Mouse (Mus musculus) adrenal gland, adult (tissue): ENCODE results near the gene Tlr13.

ENCODE experiments used
- DNase-seq, 2 experiments: peaks; one replicate each; pipeline ENCODE4 v3.0.0; 2022 to 2023; ENCODE audit warnings: low spot score in 1 of 2; ENCODE audit not compliant: inconsistent age in 2 of 2

Tlr13 gene

DNA sequence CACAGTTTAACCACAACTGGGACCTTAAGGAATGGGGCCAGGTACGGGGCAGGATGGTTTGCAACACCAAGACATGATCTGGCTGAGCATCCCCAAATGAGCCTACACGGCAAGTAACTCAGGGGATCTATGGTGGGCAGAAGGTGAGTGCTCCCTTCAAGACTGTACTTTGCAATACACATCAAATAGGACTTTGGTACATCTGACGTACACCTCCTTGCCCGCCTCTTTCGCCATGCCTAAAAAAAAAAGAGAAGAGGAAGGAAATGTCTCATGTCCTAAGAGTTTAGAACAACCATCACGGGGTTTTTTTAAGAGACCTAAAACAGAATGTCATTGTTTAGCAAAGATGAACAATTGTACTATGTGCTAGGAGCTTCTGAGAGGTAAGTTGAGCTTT lies at the start of gene Tlr13:
Gene Tlr13 (plus strand): TSS at position 269 of the 400 bp plus-strand sequence.
- no peak for DNase-seq

DNA sequence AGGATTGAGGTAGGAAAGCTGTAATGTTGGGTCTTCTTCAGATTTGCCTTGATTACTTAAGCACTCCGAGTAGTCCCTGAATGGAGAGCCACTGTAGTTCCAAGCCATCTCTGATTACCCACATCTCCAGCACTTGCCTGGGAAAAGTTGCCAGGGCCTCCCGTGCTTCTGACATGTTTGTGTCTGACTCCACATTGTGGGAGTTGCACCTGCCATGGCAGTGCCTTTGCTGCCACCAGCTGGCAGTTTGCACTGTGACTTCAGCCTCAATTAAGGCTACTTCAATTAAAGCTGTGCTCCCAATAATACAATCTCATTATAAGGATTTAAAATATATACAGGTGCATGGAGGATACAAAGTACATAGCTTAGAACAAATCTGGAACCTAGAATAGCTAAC lies 37.5 kb upstream of the Tlr13 start:
- DNase-seq, result peak; percentile 33 to 66

DNA sequence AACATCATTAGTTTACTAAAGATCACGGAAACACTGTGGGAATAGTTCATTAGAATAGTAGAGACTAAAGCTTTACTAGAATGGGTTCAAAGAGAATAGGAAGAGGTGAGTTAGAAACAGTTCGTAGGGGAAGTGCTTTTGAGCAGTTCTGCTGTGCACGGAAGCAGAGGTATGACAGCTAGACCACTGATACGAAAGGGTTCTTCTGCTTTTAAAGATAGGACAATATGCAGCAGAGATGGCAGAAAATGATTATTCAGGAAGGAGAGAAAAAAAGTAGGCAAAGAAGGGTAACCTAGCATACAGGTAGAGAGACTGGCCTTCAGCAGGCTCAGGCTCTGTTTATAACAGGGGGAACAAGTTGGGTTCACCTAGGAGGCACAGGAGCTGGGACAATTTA lies 29.1 kb upstream of the Tlr13 start:
- no peak for DNase-seq

DNA sequence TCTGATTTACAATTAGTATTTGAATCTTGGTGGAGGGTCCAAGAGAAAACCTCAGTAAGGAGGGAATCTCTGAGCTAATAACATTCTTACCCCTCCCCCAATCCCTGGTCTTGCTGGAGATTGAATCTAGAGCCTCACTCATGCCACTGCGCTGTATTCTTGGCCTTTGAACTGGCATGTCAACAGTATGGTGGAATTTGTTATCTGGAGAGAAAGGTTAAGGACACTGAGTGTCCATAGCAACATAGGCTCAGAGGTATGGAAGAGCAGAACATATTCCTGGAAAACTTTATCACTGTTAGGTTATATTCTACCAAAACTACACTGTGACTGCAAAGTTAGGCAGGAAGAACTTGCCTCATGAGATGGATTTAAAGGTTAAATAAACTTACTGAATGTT lies 28.3 kb upstream of the Tlr13 start:
- peak in 1 of 2 experiments; percentile 42 for DNase-seq

DNA sequence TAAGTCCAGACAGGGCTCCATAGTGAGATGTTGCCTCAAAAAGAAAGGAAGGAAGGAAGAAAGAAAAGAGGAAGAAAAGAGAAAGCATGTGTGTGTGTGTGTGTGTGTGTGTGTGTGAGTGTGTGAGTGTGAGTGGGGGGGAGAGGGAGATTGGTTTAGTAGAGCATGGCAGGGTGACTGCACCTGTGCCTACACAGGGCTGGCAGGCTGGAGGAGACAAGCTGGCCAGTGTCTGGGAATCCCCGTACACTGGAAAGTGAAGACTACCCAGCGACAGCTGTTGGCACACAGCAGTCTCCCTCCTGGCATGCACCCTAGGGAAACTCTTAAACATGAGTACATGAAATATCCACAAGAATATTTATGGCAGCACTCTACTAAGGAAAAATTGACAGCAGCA lies 20.2 kb upstream of the Tlr13 start:
- no peak for DNase-seq

DNA sequence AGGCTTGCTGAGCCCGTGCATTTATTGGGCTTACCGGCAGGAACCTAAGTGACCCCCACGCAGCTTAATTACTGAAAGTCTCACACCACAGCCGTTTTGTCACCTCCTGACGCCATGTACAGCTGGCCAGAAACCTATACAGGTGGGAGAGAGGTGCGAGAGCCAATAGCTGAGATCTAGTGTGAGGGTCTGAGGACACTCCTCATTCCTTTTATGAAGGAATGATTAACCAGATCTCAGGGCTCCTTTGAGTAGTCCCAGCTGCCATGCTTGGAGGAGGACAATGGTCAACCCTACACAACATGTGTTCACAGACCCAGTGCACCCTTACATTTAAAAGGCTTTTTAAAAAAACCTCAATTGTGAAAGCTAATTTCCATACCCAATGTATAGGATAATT lies 14.7 kb upstream of the Tlr13 start:
- no peak for DNase-seq

DNA sequence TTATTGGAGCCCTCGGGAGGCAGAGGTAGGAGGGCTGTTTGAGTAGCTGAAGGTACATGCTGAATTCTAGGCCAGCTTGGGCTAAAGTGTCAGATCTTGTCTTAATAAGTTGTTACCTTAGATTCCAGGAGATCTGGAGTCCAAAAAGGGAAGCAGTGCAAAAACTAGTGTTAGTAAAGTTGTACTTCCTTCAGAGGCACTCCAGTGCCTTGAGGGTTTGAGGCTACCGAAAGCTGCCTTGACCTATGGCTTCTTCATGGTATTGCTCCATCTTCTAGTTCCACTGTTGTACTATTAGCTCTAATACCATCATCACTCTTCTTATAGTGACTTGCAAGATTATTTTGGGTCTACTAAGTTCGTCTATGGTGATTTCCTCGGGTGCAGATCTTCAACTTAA lies 13.1 kb upstream of the Tlr13 start:
- no peak for DNase-seq

DNA sequence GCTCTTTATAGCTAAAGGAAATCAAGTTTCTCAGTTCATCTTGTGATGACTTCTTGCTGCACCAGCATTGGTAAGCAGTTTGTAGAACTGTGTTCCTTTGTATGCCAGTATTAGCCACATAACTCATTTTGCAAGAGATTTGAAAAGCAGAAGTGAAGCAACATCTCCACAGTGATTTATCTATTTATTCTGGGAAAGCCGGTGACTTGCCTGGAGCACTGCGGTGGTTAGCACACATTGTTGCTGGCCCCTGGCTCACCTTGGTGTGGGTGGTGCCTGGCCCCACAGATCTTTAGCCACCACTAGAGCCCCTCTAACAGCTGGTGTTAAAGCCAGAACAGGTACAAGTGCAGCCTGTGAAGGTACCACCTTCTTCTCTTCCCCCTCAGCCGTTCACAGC lies 8.1 kb upstream of the Tlr13 start:
- DNase-seq, result peak; percentile 18 to 80

DNA sequence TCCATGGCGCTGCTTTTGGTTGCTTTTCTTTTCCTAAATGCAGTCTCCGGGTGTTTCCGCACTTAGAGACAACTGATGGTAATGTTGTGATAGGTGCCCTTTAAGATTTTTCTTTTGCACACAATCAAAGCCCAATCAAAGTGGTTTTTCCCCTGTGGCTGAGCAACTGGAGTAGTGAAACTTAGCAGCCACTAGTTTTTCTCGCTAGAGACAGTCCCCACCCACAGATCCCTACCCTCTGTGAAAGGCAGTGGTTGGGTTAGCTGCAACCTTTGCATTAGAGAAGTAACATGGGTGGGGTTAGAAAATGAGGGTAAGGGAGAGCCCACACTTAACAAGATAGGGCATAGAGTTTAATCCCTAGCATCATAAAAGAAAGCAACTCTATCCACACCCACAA lies 7.5 kb upstream of the Tlr13 start:
- peak in 1 of 2 experiments; percentile 41 for DNase-seq

DNA sequence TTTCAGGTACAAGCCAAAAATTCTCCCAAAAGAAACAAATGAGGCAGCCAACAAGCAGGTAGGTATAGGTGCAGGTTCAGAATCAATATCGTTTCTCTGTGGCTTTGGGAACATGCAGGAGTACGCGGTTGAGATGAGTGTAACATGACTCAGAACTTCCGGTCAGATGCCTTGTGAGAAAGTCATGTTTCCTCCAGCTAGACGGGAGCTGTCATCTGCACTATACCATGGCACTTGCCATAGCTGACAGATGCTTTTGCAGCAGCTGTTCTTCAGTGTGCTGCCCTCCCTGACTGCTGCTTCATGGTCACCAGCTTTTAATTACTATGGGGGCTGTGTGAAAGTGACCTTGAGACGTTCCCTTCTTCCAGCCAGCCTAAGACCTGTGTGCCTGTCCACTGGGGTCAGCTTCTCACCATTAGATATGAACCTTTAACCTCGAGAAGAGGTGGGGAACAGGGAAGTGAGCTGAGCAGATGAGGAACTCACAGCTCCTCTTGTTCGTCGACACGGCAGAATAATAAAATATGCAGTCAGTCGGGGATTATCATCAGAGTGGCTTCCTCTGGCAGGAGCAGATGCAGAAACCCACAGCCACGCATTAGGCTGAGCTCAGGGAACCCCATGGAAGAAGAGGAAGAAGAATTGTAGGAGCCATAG lies 7.0 kb upstream of the Tlr13 start:
- DNase-seq, result peak; percentile 36 to 60

DNA sequence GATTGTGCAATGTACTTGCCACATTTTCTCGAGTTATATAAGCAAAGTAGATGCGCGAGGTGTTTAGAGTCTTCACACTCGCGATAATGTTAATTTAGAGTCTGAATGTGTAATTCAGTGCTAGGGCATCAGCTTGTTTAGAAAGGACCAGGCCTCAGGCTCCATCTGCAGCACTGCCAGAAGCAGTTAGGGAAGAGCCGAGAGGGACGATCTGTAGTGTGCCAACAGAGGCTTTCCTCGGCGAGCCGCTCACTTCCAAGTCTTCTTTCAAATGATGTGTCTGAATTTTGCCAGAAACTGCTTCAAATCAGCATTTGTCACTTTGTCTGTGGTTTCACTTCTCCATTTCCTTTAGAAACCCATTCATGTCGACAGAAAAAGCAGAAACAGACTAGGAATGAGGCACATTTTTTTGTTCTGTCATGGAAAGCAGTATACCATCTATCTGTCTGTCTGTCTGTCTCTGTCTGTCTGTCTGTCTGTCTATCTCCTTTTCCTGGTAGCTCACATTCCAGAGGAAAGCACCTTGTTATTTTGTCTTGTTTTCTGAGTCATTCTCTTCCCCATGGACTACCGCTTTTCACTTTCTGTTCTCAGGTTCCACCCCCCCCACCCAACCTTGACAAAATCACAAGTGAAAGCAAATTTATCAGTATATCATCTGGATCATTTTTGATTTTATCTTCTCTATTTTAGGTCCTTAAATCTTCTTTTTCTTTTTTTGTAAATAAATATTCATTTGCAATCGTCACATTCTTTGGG lies 3.5 kb upstream of the Tlr13 start:
- no peak for DNase-seq

DNA sequence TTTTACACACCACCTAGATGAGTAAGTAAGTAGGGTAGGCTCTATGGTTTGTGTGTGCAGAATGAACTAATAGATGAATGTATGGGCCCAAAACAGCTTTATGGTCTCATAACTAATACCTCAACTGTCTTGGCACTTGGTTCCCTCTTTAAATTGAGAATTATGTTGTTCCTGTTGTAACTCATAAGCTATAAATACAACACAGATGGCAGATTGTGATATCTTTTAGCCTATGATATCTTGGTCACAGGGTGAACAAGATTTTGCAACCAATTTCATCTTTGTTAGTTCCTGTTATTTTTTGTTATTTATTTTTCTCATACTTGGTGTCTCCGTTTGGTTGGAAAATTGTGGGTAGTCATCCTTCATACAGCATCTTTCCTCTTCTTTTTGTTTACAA lies 5.2 kb downstream of the Tlr13 start:
- DNase-seq, result no peak

DNA sequence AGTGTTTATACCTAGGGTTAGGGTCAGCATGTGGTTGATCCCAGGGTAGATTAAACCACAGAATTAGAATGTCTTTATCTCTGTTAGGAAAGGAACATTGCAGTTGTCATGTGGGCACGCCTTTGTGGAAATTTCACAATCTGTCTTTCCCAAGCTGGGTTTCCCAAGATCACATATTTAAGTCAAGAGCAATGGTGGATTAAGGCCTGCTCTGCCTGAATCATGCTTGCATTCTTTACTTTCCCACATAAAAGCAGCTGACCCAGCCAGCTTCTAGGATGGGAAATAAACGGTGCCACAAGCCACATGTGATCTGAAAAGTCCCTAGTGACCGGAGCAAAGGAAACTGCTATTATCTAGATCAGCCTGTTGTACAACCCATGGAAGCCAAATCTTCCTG lies 6.5 kb downstream of the Tlr13 start:
- DNase-seq, result no peak

DNA sequence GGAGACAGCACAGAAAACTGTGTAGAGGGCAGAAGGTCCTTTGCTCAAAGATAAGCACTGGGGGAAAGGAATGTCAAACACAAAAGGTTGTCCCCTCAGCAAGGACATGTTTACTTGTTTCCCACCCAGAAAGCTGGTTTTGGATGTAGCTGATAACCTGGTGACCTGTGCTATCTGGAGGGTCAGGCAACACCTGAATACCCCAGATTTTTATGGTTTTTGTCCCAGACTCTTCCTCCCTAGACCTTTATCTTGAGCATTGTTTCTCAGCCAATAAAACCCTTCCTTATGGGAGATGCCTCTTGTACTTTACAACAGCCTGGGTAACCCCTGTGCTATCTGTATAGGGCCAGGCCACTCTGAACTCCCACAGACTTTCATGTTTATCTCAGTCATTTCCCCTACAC lies 11.2 kb downstream of the Tlr13 start:
- no peak for DNase-seq

DNA sequence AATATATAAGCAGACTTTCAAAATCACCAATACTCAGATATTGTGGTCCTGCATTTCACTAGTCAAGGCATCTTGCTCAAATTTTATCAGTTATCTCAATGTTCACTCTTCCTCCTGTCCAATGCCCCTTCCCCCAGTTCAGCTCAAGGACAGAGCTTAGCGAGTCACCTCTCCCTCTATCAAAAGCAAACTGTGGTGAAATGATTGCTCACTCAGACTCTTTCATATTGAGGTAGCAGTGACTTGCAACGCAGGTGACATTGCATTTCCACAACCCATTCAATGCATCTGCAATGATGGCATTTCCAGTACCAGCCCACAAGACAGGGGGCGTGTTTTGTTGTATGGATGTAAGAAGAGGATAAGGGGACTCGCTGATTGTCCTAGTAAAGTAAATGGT lies 12.9 kb downstream of the Tlr13 start:
- DNase-seq, result no peak

DNA sequence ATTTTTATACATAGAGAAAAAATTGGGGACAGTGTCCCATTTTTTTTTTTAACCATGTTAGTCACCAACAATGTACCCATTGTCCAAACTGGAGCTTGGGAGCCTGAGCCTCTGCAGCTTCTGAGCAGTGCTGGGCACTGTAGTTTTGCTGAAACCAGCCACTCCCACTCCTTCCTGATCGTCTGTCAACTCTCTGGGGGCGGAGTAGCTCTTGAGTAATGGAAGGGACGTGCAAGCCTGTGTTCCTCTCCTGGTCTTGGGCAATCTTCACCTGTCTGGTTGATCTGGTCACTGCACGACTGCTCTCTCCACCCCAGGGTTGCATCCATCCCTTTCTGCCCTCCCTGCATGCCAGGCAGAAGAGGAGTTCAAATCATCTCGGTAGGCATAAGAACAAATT lies 21.0 kb downstream of the Tlr13 start:
- no peak for DNase-seq

DNA sequence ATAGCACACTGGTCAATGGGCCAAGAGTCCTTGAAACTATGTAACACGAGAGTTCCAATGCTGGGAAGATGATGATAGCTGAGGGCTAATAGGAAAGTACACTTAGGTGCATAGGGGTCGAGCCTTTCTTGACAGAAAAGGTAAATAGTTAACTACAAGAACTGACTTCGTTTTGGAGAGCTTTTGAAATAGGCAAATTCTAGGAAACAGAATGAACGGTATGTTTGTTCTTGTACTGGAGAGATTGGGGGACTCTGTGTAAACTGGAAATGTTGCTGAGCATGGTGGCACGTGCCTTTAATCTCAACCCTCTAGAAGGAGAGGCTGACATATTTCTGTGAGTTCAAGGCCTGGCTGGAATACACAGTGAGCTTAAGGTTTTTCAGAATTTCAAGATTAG lies 21.6 kb downstream of the Tlr13 start:
- no peak for DNase-seq

DNA sequence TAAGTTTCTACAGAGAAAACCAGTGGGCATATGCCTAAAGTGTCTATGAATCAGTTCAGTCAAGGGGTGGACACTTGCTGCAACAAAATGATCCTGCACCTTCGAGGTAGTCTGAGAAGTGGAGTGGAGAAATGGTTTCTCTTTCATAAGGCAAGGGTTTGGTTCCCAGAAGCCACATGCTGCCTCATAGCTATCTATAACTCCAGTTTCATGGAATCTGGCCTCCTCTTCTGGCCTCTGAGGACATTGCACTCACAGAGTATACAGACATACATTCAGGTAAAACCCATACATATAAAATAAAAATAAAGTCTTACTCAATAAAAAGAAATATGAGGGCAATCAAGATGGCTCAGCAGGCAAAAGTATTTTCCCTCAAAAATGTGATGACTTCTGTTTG lies 22.1 kb downstream of the Tlr13 start:
- peak in 1 of 2 experiments; percentile 57 for DNase-seq

DNA sequence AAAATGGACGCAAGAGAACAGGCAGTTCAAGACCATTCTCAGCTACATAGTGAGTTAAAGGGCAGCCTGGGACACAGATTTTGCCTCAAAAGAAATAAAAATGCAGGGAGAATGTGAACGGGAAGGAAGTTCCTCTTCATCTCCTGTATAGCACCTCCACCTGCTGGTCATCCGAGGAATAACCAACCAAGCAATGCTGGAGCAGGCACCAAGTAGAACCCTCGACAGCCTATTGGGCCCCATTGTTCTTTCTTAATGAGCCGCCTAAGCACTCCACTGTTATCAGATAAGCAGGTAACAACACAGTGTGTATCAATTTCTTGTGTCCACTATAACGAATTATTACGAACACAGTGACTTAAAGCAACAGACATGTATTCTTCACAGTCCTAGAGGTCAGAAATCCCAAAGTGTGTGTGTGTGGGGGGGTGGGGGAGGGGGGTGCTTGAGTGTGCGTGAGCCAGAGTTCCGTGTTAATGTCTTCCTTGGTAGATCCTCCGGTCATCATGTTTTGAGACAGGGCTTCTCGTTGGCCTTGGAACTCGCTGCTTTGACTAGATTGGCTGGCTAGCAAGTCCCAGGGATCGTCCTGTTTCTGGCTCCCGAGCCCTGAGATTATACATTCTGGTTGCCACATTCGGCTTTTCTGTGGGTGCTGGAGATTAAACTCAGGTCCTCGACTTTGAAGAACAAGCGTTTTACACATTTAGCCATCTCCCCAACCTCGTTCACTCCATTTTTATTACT lies 28.3 kb downstream of the Tlr13 start:
- peak; percentile 63 to 90 for DNase-seq

DNA sequence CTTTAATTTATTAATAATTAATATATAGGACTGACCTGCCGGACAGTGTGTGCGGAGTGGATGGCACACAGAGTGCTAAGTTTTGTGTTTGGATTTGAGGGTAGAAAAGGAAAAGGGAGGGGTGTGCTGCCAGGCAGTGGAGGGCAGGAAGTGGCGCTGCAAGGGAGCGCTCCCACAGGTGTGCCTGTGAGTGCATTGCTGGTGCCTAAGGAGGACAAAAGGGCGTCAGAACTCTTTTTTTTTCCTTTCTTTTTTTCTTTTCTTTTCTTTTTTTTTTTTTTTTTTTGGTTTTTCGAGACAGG lies 28.8 kb downstream of the Tlr13 start:
- no peak for DNase-seq

DNA sequence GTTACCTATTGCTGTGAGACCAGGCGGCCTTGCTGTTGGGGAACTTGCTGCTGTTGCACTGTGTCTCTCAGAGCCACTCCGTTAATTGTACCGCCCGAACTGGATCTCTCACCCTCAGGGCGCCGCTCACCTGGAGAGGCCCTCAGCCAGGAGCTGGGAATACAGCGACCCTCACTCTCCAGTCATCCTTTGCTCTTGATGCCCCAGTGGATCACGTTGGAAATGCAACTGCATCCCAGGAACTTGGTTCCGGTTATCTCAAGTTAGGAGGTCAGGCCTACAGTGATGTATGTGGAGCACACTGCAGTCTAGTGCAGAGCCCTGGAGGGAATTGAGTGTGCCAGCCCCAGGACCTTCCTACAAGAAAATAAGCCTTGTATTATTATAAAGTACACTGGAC lies 33.3 kb downstream of the Tlr13 start:
- DNase-seq, result no peak

DNA sequence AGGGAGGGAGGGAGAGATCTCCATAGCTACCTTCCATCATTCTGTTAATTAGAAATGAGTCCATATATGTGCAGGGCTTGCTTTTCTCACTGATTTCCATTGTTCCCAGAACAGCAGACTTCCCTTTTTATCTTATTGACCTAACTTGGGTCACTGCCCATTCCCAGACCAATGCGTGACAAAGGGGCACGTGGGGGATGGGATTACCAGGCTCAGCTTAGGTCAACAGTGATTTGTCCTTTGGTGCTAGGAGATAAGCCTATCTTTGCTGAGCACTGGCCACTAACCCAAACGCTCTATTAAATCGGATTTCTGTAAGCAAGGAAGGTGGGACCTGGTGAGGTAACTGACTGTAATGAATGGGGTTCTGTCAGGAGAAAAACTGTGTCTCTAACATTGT lies 41.3 kb downstream of the Tlr13 start:
- DNase-seq, result no peak
